Mouse (Mus musculus) macrophage (primary cell): ENCODE results near the gene Naa60. TPM values are rescaled to one million over a fixed set of nuclear protein-coding genes. Genes with fewer than 3 reads are reported as not detected.
"Not testable (repeated sequence)": the region's sequence is repeated elsewhere in the genome, so short reads cannot be mapped to it uniquely, and the experiment has no call there.

Experiments
- H3K27ac ChIP-seq: fragments of 350-480 bp; formaldehyde crosslinking; 2 replicates; pipeline ENCODE4 v1.9.0; 2021
- H3K36me3 ChIP-seq: fragments of 350-480 bp; formaldehyde crosslinking; 2 replicates; pipeline ENCODE4 v1.9.0; 2021; ENCODE audit errors: inconsistent target
- H3K4me3 ChIP-seq: fragments of 350-480 bp; formaldehyde crosslinking; 2 replicates; pipeline ENCODE4 v1.9.0; 2021; ENCODE audit errors: inconsistent target
- H3K79me2 ChIP-seq: fragments of 350-480 bp; formaldehyde crosslinking; 2 replicates; pipeline ENCODE4 v1.9.0; 2021; ENCODE audit errors: inconsistent target
- WGBS: methylation state at CpG from one replicate; pipeline ENCODE4 v1.1.7; 2026; ENCODE audit warnings: inconsistent platforms; ENCODE audit not compliant: missing documents; 5-methylcytosine and 5-hydroxymethylcytosine counted together
- polyA plus RNA-seq: library from polyadenylated mRNA; stranded (reverse); fragments of 250-400 nt; gene quantifications from 3 replicates; pipeline ENCODE4 v1.2.4, GENCODE M21; 2018; ENCODE audit warnings: inconsistent platforms
- total RNA-seq, 78 experiments: library from RNA; depleted of rRNA; stranded (reverse); fragments of 250-400 nt; gene quantifications; 1 replicate in 9 of 78; 2 replicates in 24 of 78; 3 replicates in 43 of 78; 4 replicates in 2 of 78; pipeline ENCODE4 v1.2.4; 2018; ENCODE audit warnings: inconsistent platforms in 56 of 78

Gene Naa60
- 100 to 1,000 TPM in 3 of 26 experiments, 10 to 100 TPM in 23; 15.2 to 104 (median 48.8) TPM for total RNA-seq (2018; cell fraction: chromatin; rRNA removed)
- 10 to 100 TPM; 49.5 to 86.1 (median 69.7) TPM for total RNA-seq (2018; cell fraction: cytosol; rRNA removed)
- 100 to 1,000 TPM in 7 of 26 experiments, 10 to 100 TPM in 19; 26.6 to 156 (median 58.8) TPM for total RNA-seq (2018; cell fraction: nucleus; rRNA removed)
- polyA plus RNA-seq = 62.3 to 107 TPM (median 75.6 TPM) in 3 replicates

DNA sequence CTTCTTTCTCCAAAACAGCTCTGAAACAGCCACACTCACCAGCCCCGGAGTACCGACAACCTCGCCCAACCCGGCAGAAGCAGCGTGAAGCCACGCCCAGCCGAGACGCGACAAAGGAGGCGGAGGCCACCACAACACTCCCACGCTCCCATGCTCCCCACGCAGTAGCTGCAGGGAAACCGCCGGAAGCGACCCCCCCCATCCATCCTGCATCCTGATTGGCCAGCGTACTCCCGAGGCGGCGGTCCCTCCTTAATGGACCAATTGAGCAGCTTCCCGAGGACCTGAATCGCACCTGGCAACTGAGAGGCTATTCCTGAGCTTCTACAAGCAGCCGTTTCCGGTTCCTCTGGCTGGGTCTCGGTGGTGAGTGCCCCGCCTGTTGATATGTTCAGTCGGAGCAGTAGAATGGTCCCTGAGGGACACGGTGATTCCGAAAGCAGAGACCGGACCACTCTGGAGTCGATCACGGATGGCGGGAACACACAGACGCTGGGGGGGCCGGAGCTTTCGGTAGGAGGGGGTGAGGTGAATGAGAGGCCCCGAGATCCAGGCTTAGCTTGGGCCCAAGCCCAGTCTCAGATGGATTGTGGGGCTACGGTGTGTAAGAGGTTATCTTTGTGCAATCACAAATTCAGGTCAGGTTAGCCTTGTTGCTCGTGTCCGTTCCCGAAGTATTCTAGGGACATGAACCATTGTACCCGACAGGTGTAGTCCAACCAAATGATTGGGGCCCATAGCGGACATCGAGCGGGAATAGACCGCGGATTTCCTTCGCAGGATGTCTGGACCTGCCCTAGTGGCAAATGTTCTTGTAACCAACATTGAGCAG is at the start of gene Naa60:
TSS of gene Naa60 (plus strand) at position 160 of the 832 bp plus-strand sequence.
- WGBS = 10% methylated on average over 47 of the region's 47 CpGs
- Histone ChIP-seq H3K4me3 (peak within 1 kb of the TSS; percentile 48), H3K27ac (no peak within 1 kb of the TSS), H3K79me2 (peaks cover 6% of the 10 kb centered on the region; the same call in 1 of the 2 replicates), H3K36me3 (no peaks in the 10 kb centered on the region)

DNA sequence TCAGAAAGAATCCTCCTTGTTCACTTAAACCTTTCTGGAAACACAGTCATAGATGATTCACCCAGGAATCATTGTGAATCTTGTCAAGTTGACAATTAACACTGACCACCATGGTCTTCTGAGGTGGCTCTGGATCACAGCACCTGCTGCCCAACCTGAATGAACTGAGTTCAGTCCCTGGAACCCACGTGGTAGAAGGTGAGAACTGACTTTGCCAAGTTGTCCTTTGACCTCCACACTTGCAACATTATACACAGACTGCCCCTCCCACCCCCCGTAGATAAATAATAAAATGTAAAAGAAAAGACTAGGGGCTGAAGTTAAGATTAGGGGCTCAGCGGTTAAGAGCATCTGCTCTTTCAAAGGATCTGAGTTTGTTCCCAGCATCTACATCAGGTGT is 44.2 kb upstream of the Naa60 start:
- no peaks in the 10 kb centered on the region for H3K36me3 ChIP-seq
- no peak overlapping the region for H3K27ac ChIP-seq
- no peaks in the 10 kb centered on the region for H3K79me2 ChIP-seq
- 82% methylated on average over 3 of the region's 3 CpGs for WGBS
- no peak overlapping the region for H3K4me3 ChIP-seq

DNA sequence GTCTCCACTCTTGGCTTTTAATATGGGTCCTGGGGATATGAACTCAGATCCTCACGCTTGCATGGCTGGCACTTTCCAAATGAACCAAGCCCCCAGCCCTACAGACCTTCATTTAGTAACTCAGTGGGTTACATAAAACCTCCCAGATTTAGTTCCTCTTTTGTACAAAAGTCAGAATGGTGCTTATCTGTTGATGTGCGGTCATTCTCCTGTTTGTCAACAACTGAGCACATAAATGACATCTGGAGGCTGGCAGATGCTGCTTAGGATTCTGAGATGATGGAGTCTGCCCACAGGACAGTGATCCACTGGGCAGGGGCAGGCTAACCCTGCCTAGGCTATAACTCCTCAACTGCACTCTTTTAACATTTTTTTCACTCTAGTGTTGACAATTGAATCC is 42.4 kb upstream of the Naa60 start:
- WGBS = 54% methylated on average over 2 of the region's 2 CpGs
- no peaks in the 10 kb centered on the region for H3K36me3 ChIP-seq
- no peak overlapping the region for H3K4me3 ChIP-seq
- no peak overlapping the region for H3K27ac ChIP-seq
- no peaks in the 10 kb centered on the region for H3K79me2 ChIP-seq

DNA sequence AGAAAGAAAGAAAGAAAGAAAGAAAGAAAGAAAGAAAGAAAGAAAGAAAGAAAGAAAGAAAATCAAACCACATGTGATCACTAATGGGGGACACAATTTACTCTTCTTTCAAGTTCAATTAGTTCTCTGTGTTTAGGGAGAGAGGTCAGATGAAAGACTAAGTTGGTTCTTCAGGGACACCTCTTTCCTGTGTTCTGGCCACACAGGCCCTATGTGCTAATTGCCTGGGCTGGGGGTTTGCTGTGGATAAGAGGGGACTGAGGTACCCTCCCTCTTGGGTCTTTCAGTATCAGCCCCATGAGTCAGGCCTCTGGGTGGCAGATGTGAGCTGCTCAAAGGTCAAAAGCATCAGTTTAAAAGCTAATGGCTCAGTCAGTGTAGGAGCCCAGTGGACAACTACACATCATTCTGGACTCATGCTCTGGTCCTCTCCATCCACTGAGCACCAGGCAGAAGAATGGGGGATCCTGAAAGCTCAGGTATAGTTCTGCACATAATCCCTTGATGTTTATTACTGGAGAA is 41.5 kb upstream of the Naa60 start, which contains the start of gene Olfr15:
TSS of gene Olfr15 (plus strand) at position 291 of the 522 bp plus-strand sequence.
- Histone ChIP-seq H3K36me3 (no peaks in the 10 kb centered on the region), H3K27ac (no peak within 1 kb of the TSS), H3K79me2 (no peaks in the 10 kb centered on the region), H3K4me3 (no peak within 1 kb of the TSS)

DNA sequence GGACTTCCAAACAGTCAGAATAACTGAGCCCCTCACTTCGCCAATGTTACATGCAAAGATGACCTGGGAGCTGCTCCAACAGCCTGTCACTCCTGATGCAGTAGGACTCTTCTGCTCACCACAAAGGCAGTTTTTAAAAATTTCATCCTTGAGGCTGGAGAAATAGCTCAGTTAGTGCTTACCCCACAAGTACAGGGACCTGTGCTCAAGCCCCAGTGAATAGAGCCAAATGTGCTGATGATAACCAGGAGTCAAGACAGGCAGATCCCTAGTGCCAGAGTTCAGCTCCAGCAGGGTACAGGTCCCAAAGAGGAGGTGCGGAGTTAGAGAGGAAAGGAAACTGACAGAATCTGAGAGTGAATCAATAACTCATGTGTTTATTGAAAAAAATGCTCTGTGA is 36.7 kb upstream of the Naa60 start:
- Histone ChIP-seq H3K79me2 (no peaks in the 10 kb centered on the region), H3K27ac (no peak overlapping the region), H3K4me3 (no peak overlapping the region), H3K36me3 (no peaks in the 10 kb centered on the region)
- WGBS = 92% methylated on average over 2 of the region's 2 CpGs

DNA sequence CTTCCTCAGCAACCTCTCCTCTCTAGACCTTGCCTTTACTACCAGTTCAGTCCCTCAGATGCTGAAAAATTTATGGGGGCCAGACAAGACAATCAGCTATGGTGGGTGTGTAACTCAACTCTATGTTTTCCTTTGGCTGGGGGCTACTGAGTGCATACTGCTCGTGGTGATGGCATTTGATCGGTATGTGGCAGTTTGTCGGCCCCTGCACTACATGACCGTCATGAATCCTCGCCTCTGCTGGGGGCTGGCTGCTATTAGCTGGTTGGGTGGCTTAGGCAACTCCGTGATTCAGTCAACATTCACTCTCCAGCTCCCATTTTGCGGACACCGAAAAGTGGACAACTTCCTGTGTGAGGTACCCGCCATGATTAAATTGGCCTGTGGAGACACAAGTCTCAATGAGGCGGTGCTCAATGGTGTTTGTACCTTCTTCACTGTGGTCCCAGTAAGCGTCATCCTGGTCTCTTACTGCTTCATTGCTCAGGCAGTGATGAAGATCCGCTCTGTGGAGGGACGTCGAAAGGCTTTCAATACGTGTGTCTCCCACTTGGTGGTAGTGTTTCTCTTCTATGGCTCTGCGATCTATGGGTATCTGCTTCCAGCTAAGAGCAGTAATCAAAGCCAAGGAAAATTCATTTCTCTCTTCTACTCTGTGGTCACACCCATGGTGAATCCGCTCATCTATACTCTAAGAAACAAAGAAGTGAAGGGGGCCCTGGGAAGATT is 32.9 kb upstream of the Naa60 start:
- WGBS = 73% methylated on average over 17 of the region's 17 CpGs
- Histone ChIP-seq H3K4me3 (no peak overlapping the region), H3K79me2 (no peaks in the 10 kb centered on the region), H3K36me3 (no peaks in the 10 kb centered on the region), H3K27ac (no peak overlapping the region)

DNA sequence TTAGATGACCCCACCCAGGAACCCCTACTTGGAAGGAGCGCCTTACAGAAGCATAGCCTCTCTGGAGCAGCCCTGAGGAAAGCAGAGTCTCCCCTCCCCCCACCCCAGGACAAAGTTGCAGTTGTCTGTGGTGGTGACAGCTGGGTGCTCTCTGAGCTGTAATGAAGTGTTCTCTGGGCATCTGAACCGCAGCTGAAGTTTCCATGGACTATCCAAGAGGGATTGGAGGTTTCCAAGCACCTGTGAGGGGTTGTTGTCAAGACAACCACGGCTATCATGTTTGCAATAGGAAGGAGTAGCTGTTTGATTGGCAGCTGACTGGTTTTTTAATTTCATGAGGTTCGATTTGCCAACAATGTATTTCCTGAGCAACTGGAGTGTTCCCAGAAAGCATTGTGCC is 29.2 kb upstream of the Naa60 start:
- WGBS = 51% methylated on average over 4 of the region's 4 CpGs
- Histone ChIP-seq H3K27ac (no peak overlapping the region), H3K36me3 (no peaks in the 10 kb centered on the region), H3K4me3 (no peak overlapping the region), H3K79me2 (no peaks in the 10 kb centered on the region)

DNA sequence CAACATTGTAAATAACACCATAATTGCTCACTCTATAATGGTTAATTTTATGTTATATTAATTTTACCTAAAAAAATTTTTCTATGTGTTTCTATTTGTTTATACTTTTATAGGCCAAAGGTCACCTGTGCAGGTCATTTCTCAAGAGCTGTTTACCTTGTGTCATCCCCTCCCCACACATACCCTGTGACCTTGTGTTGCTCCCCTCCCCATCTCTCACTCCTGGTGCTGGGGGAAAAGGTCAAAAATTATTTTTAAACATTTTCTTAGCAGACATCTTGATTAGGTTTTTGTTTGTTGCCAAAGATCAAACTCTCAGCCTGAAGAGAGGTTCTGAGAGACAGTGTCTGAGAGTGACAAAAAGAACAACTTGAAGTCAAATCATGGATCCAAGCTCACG is 28.4 kb upstream of the Naa60 start:
- 75% methylated on average over 1 of the region's 1 CpGs for WGBS
- H3K79me2 ChIP-seq = no peaks in the 10 kb centered on the region
- no peak overlapping the region for H3K4me3 ChIP-seq
- no peak overlapping the region for H3K27ac ChIP-seq
- no peaks in the 10 kb centered on the region for H3K36me3 ChIP-seq

DNA sequence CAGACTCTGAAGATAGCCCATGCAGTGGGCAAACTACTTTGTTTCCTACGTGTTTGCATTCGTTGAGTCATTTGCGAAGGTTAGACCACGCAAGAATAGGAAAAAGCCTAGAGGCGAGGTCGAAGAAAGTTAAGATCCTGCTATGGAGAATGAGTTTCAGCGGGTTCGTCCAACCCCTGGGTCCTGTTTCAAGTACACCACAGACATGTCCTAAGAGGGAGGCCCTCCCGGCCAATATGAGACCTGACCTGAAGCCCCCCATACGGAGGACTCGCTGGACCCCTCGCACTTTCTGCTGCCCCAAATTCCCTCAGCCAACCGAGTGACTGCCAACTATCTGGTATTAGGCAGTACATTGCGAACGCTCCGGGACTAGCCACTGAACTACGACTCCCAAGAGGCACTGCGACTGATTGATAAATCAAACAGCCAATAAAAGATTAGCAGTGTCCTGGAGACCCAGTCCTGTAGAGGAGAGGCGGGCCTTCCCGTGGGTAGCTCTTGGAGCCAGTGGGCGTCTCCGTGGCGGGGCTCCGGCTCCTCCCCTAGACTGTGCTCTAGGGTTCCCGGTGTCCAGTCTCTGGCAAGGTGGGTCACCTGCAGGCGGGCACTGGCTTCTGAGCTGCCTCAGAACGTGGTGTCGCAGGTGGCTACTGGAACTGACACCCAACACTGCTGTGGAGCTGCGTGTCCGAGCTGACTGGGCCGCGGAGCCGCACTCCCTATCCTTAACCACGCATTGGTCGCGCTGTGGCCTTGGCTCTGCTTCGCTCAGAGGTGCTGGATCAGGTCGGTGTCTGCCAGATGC is 25.3 kb upstream of the Naa60 start, which contains the start of gene Zfp174:
TSS of gene Zfp174 (plus strand) at position 558 of the 808 bp plus-strand sequence.
- Histone ChIP-seq H3K36me3 (no peaks in the 10 kb centered on the region), H3K4me3 (peak within 1 kb of the TSS; percentile 59), H3K27ac (no peak within 1 kb of the TSS), H3K79me2 (no peaks in the 10 kb centered on the region)
- WGBS = 5% methylated on average over 38 of the region's 38 CpGs

DNA sequence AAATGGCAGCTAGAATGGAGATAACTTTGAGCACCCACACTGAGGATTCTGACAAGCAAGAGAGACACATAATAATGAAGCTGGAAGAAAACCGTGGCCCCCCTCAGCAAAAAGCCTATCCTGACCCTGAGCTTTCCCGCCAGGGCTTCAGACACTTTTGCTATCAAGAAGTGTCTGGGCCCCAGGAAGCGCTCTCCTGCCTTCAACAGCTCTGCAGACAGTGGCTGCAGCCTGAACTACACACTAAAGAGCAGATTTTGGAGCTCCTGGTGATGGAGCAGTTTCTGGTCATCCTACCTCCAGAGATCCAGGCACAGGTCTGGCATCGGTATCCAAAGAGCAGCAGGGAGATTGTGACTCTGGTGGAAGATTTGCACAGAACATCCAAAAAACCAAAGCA is 24.3 kb upstream of the Naa60 start:
- H3K36me3 ChIP-seq = no peaks in the 10 kb centered on the region
- WGBS = 93% methylated on average over 4 of the region's 4 CpGs
- H3K27ac ChIP-seq = no peak overlapping the region
- H3K79me2 ChIP-seq = no peaks in the 10 kb centered on the region
- peak overlapping the region; percentile 59; the same call in 1 of the 2 replicates for H3K4me3 ChIP-seq

DNA sequence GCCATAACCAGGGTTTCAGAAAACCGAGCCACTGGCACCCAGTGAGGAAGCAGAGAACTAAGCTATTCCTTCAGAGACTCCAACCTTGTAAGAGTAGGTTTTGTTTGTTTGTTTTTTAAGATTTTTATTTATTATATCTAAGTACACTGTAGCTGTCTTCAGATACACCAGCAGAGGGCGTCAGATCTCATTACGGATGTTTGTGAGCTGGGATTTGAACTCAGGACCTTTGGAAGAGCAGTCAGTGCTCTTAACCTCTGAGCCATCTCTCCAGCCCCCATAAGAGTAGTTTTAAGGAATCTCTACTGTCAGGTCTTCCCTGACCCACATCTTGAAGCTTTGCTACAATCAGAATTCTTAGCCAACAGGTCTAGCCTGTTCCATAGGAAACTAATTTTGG is 23.8 kb upstream of the Naa60 start:
- H3K27ac ChIP-seq = no peak overlapping the region
- H3K36me3 ChIP-seq = no peaks in the 10 kb centered on the region
- no peaks in the 10 kb centered on the region for H3K79me2 ChIP-seq
- no peak overlapping the region for H3K4me3 ChIP-seq
- WGBS = 88% methylated on average over 3 of the region's 3 CpGs

DNA sequence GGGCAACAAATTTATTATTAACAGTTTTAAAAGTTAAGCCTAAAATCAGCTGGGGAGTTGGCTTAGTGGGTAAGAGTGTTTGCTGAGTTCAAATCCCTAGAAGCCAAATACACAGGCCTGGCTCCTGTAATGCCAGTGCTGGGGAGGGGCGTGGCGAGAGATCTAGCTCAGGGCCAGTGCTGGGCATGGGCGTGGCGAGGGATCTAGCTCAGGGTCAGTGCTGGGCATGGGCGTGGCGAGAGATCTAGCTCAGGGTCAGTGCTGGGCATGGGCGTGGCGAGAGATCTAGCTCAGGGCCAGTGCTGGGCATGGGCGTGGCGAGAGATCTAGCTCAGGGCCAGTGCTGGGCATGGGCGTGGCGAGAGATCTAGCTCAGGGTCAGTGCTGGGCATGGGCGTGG is 20.9 kb upstream of the Naa60 start:
- not testable (repeated sequence) for H3K4me3 ChIP-seq
- whole genome bisulfite sequencing = 94% methylated on average over 11 of the region's 13 CpGs

DNA sequence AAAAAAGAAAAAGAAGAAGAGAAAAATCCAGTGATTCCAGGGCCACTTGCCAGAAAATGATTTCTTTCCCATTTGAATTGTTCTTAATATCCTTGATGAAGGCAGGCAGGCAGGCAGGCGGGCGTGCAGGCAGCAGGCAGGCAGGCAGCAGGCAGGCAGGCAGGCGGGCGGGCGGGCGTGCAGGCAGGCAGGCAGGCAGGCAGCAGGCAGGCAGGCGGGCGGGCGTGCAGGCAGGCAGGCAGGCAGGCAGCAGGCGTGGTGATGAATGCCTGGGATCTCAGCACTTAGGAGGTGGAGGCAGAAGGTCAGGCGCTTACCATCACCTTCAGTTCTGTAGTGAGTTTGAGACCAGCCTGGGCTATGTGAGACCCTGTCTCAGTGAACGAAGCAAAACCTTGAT is 19.6 kb upstream of the Naa60 start:
- Histone ChIP-seq H3K4me3 (no peak overlapping the region), H3K36me3 (no peaks in the 10 kb centered on the region), H3K79me2 (no peaks in the 10 kb centered on the region), H3K27ac (no peak overlapping the region)
- 94% methylated on average over 7 of the region's 12 CpGs for WGBS

More for the DNA sequence above, 20.9 kb upstream of the Naa60 start:
- not testable (repeated sequence) for H3K79me2 ChIP-seq, H3K27ac ChIP-seq, H3K36me3 ChIP-seq
